Mouse (Mus musculus): ENCODE results near the gene Fbxo9.

DNA sequence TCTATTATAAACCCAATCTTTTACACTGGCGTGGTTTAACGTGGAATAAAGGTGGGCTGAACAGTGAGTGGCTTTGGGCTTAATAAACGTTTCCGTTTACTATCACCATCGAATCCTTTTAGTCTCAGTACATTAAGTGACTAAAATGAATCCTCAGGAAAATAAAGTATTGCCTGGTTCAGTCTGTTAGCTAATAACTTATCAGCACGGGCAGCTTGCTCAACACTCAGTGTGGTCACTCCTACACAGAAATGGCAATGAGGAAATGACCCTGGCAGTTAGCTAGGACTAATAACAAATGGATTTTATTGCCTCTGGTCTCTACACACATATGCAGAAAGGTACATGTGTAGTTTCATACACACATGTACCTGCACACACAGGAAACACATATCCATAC, 3.9 kb downstream of the Fbxo9 start:
- TF ChIP-seq USF1 (IDR thresholded peaks at IDR 0.05; ENCODE audit: low read depth, low read length) (no peak), MYC (IDR thresholded peaks at IDR 0.05; ENCODE audit: low read depth, low read length) (no peak), GABPA (IDR thresholded peaks at IDR 0.05; ENCODE audit: insufficient replicate concordance, low read depth, low read length) (no peak), KAT2A (IDR thresholded peaks at IDR 0.05; ENCODE audit: insufficient replicate concordance, low read length) (no peak), HCFC1 (IDR thresholded peaks at IDR 0.05; ENCODE audit: low read depth, low read length) (no peak), MAX (IDR thresholded peaks at IDR 0.05; ENCODE audit: low read length) (no peak), CTCF (conservative IDR thresholded peaks at IDR 0.05 in 1 of 2, IDR thresholded peaks at IDR 0.05 in 1 of 2; ENCODE audit: low read depth in 2 of 2, low read length in 2 of 2) (no peak), TBP (conservative IDR thresholded peaks at IDR 0.05; ENCODE audit: low read depth, low read length) (no peak), MAFK (IDR thresholded peaks at IDR 0.05; ENCODE audit: insufficient replicate concordance, low read length) (no peak)

Measured in CH12.LX (cell line).